Mouse (Mus musculus): Measurements from ENCODE around the gene 9230104L09Rik. TPM values are rescaled to one million over a fixed set of nuclear protein-coding genes. Genes with fewer than 3 reads are reported as not detected.
A peak's percentile ranks its signal among the peaks of the same experiment; 100 is the strongest.

The 9230104L09Rik gene
- polyA plus RNA-seq, 1 experiment from 2014 or later: not detected

- Histone ChIP-seq H3K4me3 (replicated peaks) (no peak overlapping the region), H3K4me2 (replicated peaks) (no peak overlapping the region), H3K9ac (no peak overlapping the region), H3K36me3 (no peaks in the 10 kb centered on the region), H3K27me3 (no peaks in the 10 kb centered on the region), H3K27ac (replicated peaks) (no peak overlapping the region), H3K4me1 (no peaks in the 10 kb centered on the region), H3K9me3 (replicated peaks) (no peaks in the 10 kb centered on the region)
- 42% methylated on average over 8 of the region's 8 CpGs for WGBS
- ATAC-seq (ENCODE audit: insufficient number of reproducible peaks, low FRiP score, low TSS enrichment, low read depth): peak; percentile 24; the same call in 1 of the 2 replicates
Observed at GRCm38 (mm10) chr2:148851116-148851906, 13.5 kb downstream of the 9230104L09Rik start.

GRCm38 (mm10) chr2:148839224-148839623, 25.6 kb downstream of the 9230104L09Rik start:
- 95% methylated on average over 2 of the region's 2 CpGs for WGBS
- no peak for ATAC-seq (ENCODE audit: insufficient number of reproducible peaks, low FRiP score, low TSS enrichment, low read depth)

GRCm38 (mm10) chr2:148838075-148838777, 26.6 kb downstream of the 9230104L09Rik start:
- 84% methylated on average over 5 of the region's 5 CpGs for WGBS
- no peaks in the 10 kb centered on the region for H3K36me3 ChIP-seq

More at GRCm38 (mm10) chr2:148839224-148839623, 25.6 kb downstream of the 9230104L09Rik start:
- no peaks in the 10 kb centered on the region for H3K9me3 ChIP-seq (replicated peaks)
- H3K27me3 ChIP-seq: no peaks in the 10 kb centered on the region
- no peaks in the 10 kb centered on the region for H3K36me3 ChIP-seq
- no peak overlapping the region for H3K4me2 ChIP-seq (replicated peaks)
- no peak overlapping the region for H3K4me3 ChIP-seq (replicated peaks)
- no peak overlapping the region for H3K9ac ChIP-seq
- no peaks in the 10 kb centered on the region for H3K4me1 ChIP-seq
- no peak overlapping the region for H3K27ac ChIP-seq (replicated peaks)

GRCm38 (mm10) chr2:148834912-148835311, 29.9 kb downstream of the 9230104L09Rik start, which contains the start of gene Cst9:
TSS of gene Cst9 (plus strand) at chr2:148835147.
- Histone ChIP-seq H3K27ac (replicated peaks) (no peak within 1 kb of the TSS), H3K27me3 (no peaks in the 10 kb centered on the region), H3K9ac (no peak within 1 kb of the TSS), H3K4me2 (replicated peaks) (no peak within 1 kb of the TSS), H3K4me1 (no peaks in the 10 kb centered on the region), H3K36me3 (no peaks in the 10 kb centered on the region), H3K4me3 (replicated peaks) (no peak within 1 kb of the TSS), H3K9me3 (replicated peaks) (no peaks in the 10 kb centered on the region)
- 65% methylated on average over 4 of the region's 4 CpGs for WGBS
- ATAC-seq (ENCODE audit: insufficient number of reproducible peaks, low FRiP score, low TSS enrichment, low read depth): no peak

More at GRCm38 (mm10) chr2:148838075-148838777, 26.6 kb downstream of the 9230104L09Rik start:
- no peaks in the 10 kb centered on the region for H3K4me1 ChIP-seq
- no peaks in the 10 kb centered on the region for H3K9me3 ChIP-seq (replicated peaks)
- ATAC-seq (ENCODE audit: insufficient number of reproducible peaks, low FRiP score, low TSS enrichment, low read depth): no peak
- no peak overlapping the region for H3K4me2 ChIP-seq (replicated peaks)
- no peak overlapping the region for H3K4me3 ChIP-seq (replicated peaks)
- no peaks in the 10 kb centered on the region for H3K27me3 ChIP-seq
- no peak overlapping the region for H3K9ac ChIP-seq
- no peak overlapping the region for H3K27ac ChIP-seq (replicated peaks)

- 42% methylated on average over 1 of the region's 1 CpGs for WGBS
- Histone ChIP-seq H3K9ac (no peak overlapping the region), H3K4me1 (no peaks in the 10 kb centered on the region), H3K27ac (replicated peaks) (no peak overlapping the region), H3K4me2 (replicated peaks) (no peak overlapping the region), H3K4me3 (replicated peaks) (no peak overlapping the region), H3K9me3 (replicated peaks) (no peaks in the 10 kb centered on the region), H3K36me3 (no peaks in the 10 kb centered on the region), H3K27me3 (no peaks in the 10 kb centered on the region)
- ATAC-seq (ENCODE audit: insufficient number of reproducible peaks, low FRiP score, low TSS enrichment, low read depth): no peak
Observed at GRCm38 (mm10) chr2:148825986-148826385, 38.9 kb downstream of the 9230104L09Rik start.

GRCm38 (mm10) chr2:148819909-148820308, 44.9 kb downstream of the 9230104L09Rik start, which contains the start of gene Cst13:
TSS of gene Cst13 (plus strand) at chr2:148820081.
- Histone ChIP-seq H3K4me3 (replicated peaks) (no peak within 1 kb of the TSS), H3K27ac (replicated peaks) (no peak within 1 kb of the TSS), H3K36me3 (no peaks in the 10 kb centered on the region), H3K4me2 (replicated peaks) (no peak within 1 kb of the TSS), H3K9ac (no peak within 1 kb of the TSS), H3K9me3 (replicated peaks) (no peaks in the 10 kb centered on the region), H3K27me3 (no peaks in the 10 kb centered on the region), H3K4me1 (no peaks in the 10 kb centered on the region)
- no peak for ATAC-seq (ENCODE audit: insufficient number of reproducible peaks, low FRiP score, low TSS enrichment, low read depth)

- Histone ChIP-seq H3K27ac (replicated peaks) (no peak overlapping the region), H3K36me3 (no peaks in the 10 kb centered on the region), H3K4me1 (no peaks in the 10 kb centered on the region), H3K4me3 (replicated peaks) (no peak overlapping the region), H3K4me2 (replicated peaks) (no peak overlapping the region), H3K9me3 (replicated peaks) (no peaks in the 10 kb centered on the region), H3K9ac (no peak overlapping the region), H3K27me3 (no peaks in the 10 kb centered on the region)
- ATAC-seq (ENCODE audit: insufficient number of reproducible peaks, low FRiP score, low TSS enrichment, low read depth): no peak
- 73% methylated on average over 6 of the region's 6 CpGs for WGBS
Observed at GRCm38 (mm10) chr2:148806696-148807095, 58.1 kb downstream of the 9230104L09Rik start.

GRCm38 (mm10) chr2:148801491-148801921, 63.3 kb downstream of the 9230104L09Rik start:
- Histone ChIP-seq H3K4me1 (no peaks in the 10 kb centered on the region), H3K27ac (replicated peaks) (no peak overlapping the region), H3K4me2 (replicated peaks) (no peak overlapping the region), H3K9me3 (replicated peaks) (no peaks in the 10 kb centered on the region), H3K9ac (no peak overlapping the region), H3K27me3 (no peaks in the 10 kb centered on the region), H3K36me3 (no peaks in the 10 kb centered on the region), H3K4me3 (replicated peaks) (no peak overlapping the region)
- ATAC-seq (ENCODE audit: insufficient number of reproducible peaks, low FRiP score, low TSS enrichment, low read depth): 0 out of 2 replicates have a peak, but pooled peaks have one; percentile 24
- 54% methylated on average over 3 of the region's 3 CpGs for WGBS

- H3K27ac ChIP-seq (replicated peaks): no peak within 1 kb of the TSS
- WGBS: 86% methylated on average over 1 of the region's 1 CpGs
- no peak within 1 kb of the TSS for H3K4me3 ChIP-seq (replicated peaks)
- H3K9ac ChIP-seq: no peak within 1 kb of the TSS
- H3K27me3 ChIP-seq: no peaks in the 10 kb centered on the region
- no peaks in the 10 kb centered on the region for H3K36me3 ChIP-seq
- no peak within 1 kb of the TSS for H3K4me2 ChIP-seq (replicated peaks)
- ATAC-seq (ENCODE audit: insufficient number of reproducible peaks, low FRiP score, low TSS enrichment, low read depth): no peak
- H3K4me1 ChIP-seq: no peaks in the 10 kb centered on the region
- H3K9me3 ChIP-seq (replicated peaks): no peaks in the 10 kb centered on the region
Observed at GRCm38 (mm10) chr2:148798485-148798884, 66.4 kb downstream of the 9230104L09Rik start, which contains the start of gene Cst8. TSS of gene Cst8 (plus strand) at chr2:148798785.

Data from embryonic facial prominence, embryonic 15.5 days (tissue).